Mouse (Mus musculus): Measurements from ENCODE around the gene A730061H03Rik. TPM values are rescaled to one million over a fixed set of nuclear protein-coding genes. Genes with fewer than 3 reads are reported as not detected.
A peak's percentile ranks its signal among the peaks of the same experiment; 100 is the strongest.

The A730061H03Rik gene
- polyA plus RNA-seq, 1 experiment from 2014 or later, result 2.3 TPM

DNA sequence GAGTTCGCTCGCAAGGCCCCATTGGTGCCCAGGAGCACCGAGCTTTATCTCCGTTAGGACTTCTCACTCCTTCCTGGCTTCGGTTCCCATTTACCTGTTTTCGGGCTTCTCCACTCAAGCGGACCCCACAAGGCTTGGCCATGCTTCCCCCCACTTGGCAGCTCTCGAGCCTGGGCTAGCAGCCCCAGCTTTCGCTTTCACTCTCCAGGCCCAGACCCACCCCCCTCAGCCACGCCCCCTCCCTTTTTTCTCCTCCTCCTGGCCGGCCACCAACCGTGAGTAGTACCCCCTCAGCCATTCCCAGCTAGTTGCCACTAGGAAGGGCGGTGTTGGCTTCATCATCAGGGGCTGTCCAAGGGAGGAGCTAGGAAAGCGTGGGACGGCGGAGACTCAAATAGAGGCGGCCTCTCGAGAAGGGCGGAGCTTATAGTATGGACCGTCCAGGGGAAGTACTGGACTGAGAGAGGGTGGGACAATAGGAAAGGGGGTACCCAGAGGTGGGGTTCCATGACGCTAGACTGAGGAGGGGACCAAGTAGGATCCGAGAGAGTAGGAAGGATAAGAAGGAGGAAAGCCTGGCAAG lies 30.6 kb upstream of the A730061H03Rik start, which contains the start of gene Psme2:
Psme2 (minus strand) TSS at position 366 of the 583 bp plus-strand sequence.
- H3K9me3 ChIP-seq (ENCODE audit: low read length), result no peaks in the 10 kb centered on the region
- ATAC-seq (peak; percentile 94), DNase-seq (ENCODE audit: low spot score) (peak; percentile 100)
- H3K4me1 ChIP-seq (ENCODE audit: insufficient read depth, low read depth, low read length), result peaks cover 10% of the 10 kb centered on the region
- under 1% methylated on average over 22 of the region's 22 CpGs for WGBS
- no peak for TF ChIP-seq CTCF (IDR thresholded peaks at IDR 0.05)
- TF ChIP-seq EP300 (IDR thresholded peaks at IDR 0.05), result no peak
- H3K36me3 ChIP-seq (ENCODE audit: insufficient read depth, low read length), result peaks cover 17% of the 10 kb centered on the region
- H3K27ac ChIP-seq (ENCODE audit: low read length), result peak within 1 kb of the TSS; percentile 96
- no peaks in the 10 kb centered on the region for H3K27me3 ChIP-seq (replicated peaks; ENCODE audit: insufficient read depth, low read length)
- H3K4me2 ChIP-seq (replicated peaks; ENCODE audit: low read depth, low read length), result peak within 1 kb of the TSS; percentile 94
- H3K9ac ChIP-seq (replicated peaks; ENCODE audit: low read depth), result peak within 1 kb of the TSS; percentile 88
- H3K4me3 ChIP-seq (ENCODE audit: low read depth, low read length), result peak within 1 kb of the TSS; percentile 91

DNA sequence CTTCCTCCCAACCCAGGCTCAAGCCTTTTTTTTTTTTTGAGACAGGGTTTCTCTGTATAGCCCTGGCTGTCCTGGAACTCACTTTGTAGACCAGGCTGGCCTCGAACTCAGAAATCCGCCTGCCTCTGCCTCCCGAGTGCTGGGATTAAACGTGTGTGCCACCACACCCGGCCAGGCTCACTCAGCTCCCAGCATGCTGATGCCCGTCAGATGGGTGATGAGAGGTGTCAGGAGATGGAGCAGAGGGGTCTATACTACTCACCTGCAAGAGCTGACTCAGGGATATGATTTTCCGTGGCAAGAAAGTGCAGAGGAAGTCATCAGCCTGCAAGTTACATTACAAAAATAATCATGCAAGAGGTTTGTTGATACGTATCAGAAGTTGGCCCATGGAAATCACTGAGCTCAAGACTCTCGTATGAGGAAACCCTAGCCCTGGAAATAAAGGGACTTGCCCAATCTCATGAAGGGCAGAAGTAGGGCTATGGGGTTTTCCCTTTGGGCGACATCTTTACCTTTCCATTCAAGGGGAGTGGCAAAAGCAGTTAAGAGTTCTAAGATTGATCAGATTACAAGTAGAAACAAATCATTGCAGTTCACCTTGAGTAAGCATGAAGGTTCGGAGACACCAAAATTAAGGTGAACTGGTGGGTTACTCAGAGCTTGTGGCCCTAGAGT lies 29.7 kb upstream of the A730061H03Rik start:
- Histone ChIP-seq H3K4me1 (ENCODE audit: insufficient read depth, low read depth, low read length) (peaks cover 10% of the 10 kb centered on the region), H3K36me3 (ENCODE audit: insufficient read depth, low read length) (peaks cover 9% of the 10 kb centered on the region; the same call in 1 of the 2 replicates), H3K4me2 (replicated peaks; ENCODE audit: low read depth, low read length) (peak overlapping the region; percentile 94), H3K27me3 (replicated peaks; ENCODE audit: insufficient read depth, low read length) (no peaks in the 10 kb centered on the region), H3K9me3 (ENCODE audit: low read length) (no peaks in the 10 kb centered on the region), H3K4me3 (ENCODE audit: low read depth, low read length) (peak overlapping the region; percentile 91), H3K9ac (replicated peaks; ENCODE audit: low read depth) (peak overlapping the region; percentile 63), H3K27ac (ENCODE audit: low read length) (peak overlapping the region; percentile 84)
- TF ChIP-seq CTCF (IDR thresholded peaks at IDR 0.05), result no peak
- DNase-seq (ENCODE audit: low spot score), result no peak
- WGBS, result 75% methylated on average over 11 of the region's 11 CpGs
- no peak for ATAC-seq

DNA sequence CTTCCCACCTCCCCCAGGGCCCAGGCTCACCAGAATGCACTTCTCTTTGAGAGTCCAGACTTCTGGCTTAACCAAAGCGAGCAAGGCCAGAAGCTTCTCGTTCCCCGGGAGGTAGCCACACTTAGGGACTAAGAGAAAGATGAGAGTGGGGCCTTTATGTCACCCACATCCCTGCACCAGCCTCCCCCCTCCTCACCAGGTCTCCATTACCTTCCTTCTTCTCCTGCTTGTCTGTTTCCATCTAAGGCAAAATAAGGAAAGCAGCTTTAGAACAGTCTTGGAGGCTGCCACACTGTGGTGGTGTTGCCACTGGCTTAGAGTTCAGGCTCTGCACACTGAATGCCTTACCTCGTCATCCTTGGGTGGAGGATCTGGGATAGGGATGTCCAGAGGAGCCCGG lies 29.1 kb upstream of the A730061H03Rik start:
- H3K27me3 ChIP-seq (replicated peaks; ENCODE audit: insufficient read depth, low read length), result no peaks in the 10 kb centered on the region
- ATAC-seq (no peak), DNase-seq (ENCODE audit: low spot score) (no peak)
- peaks cover 6% of the 10 kb centered on the region; the same call in 1 of the 2 replicates for H3K36me3 ChIP-seq (ENCODE audit: insufficient read depth, low read length)
- H3K9ac ChIP-seq (replicated peaks; ENCODE audit: low read depth), result no peak overlapping the region
- 94% methylated on average over 5 of the region's 5 CpGs for WGBS
- H3K9me3 ChIP-seq (ENCODE audit: low read length), result no peaks in the 10 kb centered on the region
- TF ChIP-seq CTCF (IDR thresholded peaks at IDR 0.05), result no peak
- no peak for TF ChIP-seq EP300 (IDR thresholded peaks at IDR 0.05)
- H3K27ac ChIP-seq (ENCODE audit: low read length), result no peak overlapping the region
- peaks cover 10% of the 10 kb centered on the region for H3K4me1 ChIP-seq (ENCODE audit: insufficient read depth, low read depth, low read length)
- no peak overlapping the region for H3K4me3 ChIP-seq (ENCODE audit: low read depth, low read length)
- H3K4me2 ChIP-seq (replicated peaks; ENCODE audit: low read depth, low read length), result no peak overlapping the region

DNA sequence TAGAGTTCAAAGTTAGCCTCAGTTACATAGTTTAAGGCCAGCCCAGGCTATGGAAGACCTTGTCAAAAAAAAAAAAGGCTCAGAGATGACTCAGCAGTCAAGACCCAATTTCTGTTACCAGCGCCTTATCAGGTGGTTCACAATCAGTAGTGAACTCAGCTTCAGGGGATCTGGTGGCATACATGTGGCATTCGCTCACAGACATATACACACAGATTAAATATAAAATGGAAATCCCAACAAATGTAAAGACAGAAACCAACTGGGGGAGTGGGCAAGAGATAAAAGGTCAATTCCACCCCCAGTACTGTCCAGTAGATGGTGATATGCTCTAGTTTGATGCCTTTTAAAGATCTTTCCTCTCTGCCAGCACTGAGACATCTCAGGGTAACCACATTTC lies 25.9 kb upstream of the A730061H03Rik start:
- no peak overlapping the region for H3K4me2 ChIP-seq (replicated peaks; ENCODE audit: low read depth, low read length)
- no peak overlapping the region for H3K4me3 ChIP-seq (ENCODE audit: low read depth, low read length)
- no peak overlapping the region for H3K9ac ChIP-seq (replicated peaks; ENCODE audit: low read depth)
- 91% methylated on average over 2 of the region's 2 CpGs for WGBS
- H3K36me3 ChIP-seq (ENCODE audit: insufficient read depth, low read length), result peaks cover 9% of the 10 kb centered on the region; the same call in 1 of the 2 replicates
- peaks cover 4% of the 10 kb centered on the region; the same call in 1 of the 2 replicates for H3K4me1 ChIP-seq (ENCODE audit: insufficient read depth, low read depth, low read length)
- no peak overlapping the region for H3K27ac ChIP-seq (ENCODE audit: low read length)
- TF ChIP-seq EP300 (IDR thresholded peaks at IDR 0.05), result no peak
- TF ChIP-seq CTCF (IDR thresholded peaks at IDR 0.05), result no peak
- no peak for ATAC-seq
- H3K9me3 ChIP-seq (ENCODE audit: low read length), result no peaks in the 10 kb centered on the region
- no peaks in the 10 kb centered on the region for H3K27me3 ChIP-seq (replicated peaks; ENCODE audit: insufficient read depth, low read length)
- DNase-seq (ENCODE audit: low spot score), result no peak

DNA sequence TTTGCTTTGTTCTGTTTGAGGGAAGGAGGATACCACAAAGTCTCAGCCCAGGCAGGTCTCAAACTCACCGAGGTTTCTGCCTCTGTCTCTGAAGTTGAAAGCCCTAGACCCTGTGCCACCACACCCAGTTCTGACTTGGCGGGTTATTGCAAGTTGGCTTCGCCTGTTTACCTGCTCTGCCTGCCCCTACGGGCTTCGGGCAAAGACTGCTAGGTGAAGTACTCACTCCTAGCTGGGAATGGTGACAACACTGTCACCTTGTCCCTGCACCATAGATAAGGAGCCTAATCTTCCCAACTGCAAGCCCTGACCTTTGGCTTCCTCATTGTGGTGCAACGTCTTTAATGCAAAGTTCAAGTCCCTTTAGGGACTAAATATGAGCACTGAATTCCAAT lies 25.4 kb upstream of the A730061H03Rik start:
- TF ChIP-seq EP300 (IDR thresholded peaks at IDR 0.05) (no peak), CTCF (IDR thresholded peaks at IDR 0.05) (no peak)
- H3K4me3 ChIP-seq (ENCODE audit: low read depth, low read length), result peak overlapping the region; percentile 57
- peak overlapping the region; percentile 81 for H3K4me2 ChIP-seq (replicated peaks; ENCODE audit: low read depth, low read length)
- no peak overlapping the region for H3K9ac ChIP-seq (replicated peaks; ENCODE audit: low read depth)
- DNase-seq (ENCODE audit: low spot score) (no peak), ATAC-seq (peak; percentile 18)
- H3K27me3 ChIP-seq (replicated peaks; ENCODE audit: insufficient read depth, low read length), result no peaks in the 10 kb centered on the region
- H3K36me3 ChIP-seq (ENCODE audit: insufficient read depth, low read length), result peaks cover 12% of the 10 kb centered on the region; the same call in 1 of the 2 replicates
- 48% methylated on average over 6 of the region's 6 CpGs for WGBS
- H3K4me1 ChIP-seq (ENCODE audit: insufficient read depth, low read depth, low read length), result peaks cover 4% of the 10 kb centered on the region; the same call in 1 of the 2 replicates
- peak overlapping the region; percentile 47; the same call in 1 of the 2 replicates for H3K27ac ChIP-seq (ENCODE audit: low read length)
- H3K9me3 ChIP-seq (ENCODE audit: low read length), result no peaks in the 10 kb centered on the region

DNA sequence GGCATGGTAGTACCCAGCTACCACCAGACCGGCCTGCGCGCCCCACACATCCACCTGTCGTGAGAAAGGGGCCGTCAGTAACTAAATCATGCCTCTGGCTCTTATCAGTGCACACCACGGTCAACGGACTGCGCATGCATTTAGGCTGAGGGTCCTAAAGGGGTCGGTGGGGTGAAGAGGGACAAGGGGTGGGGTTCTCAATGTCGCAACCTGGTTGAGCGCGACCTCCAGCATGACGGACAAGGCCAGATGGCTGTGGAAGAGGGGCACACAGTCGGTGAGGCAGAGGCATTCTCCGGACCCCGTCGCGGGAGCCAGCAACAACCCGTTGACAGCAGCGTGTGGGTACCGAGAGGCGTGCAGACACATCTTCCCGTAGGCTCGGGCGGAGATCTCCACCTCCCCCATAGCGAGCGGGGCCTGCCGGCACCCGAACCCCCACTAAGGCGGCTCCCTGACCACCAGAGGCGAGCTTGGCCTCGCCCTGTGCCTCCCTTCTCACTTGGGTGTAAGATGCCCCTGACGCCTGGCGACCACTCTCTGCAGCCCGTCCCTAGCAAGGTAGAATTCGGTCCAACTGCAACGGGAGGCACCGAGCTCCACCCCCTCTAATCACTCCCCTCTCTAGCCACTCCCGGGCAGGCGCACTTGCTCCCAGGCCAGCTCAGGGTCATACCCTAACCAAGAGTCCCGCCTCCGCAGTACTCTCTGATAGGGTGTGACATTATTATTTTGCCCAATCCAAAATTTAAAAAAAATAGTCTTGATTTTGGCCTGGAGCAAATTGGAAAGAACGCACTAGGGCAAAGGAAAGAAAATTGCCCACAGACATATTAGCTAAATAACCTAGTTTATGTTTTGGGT lies 24.7 kb upstream of the A730061H03Rik start, which contains the start of gene Emc9:
Emc9 (minus strand) TSS at position 601 of the 864 bp plus-strand sequence.
- Histone ChIP-seq H3K9me3 (ENCODE audit: low read length) (no peaks in the 10 kb centered on the region), H3K27ac (ENCODE audit: low read length) (peak within 1 kb of the TSS; percentile 47; the same call in 1 of the 2 replicates), H3K4me3 (ENCODE audit: low read depth, low read length) (peak within 1 kb of the TSS; percentile 57), H3K4me2 (replicated peaks; ENCODE audit: low read depth, low read length) (peak within 1 kb of the TSS; percentile 81), H3K9ac (replicated peaks; ENCODE audit: low read depth) (peak within 1 kb of the TSS; percentile 43; the same call in 1 of the 2 replicates), H3K36me3 (ENCODE audit: insufficient read depth, low read length) (peaks cover 18% of the 10 kb centered on the region; the same call in 1 of the 2 replicates), H3K4me1 (ENCODE audit: insufficient read depth, low read depth, low read length) (no peaks in the 10 kb centered on the region; the same call in 1 of the 2 replicates), H3K27me3 (replicated peaks; ENCODE audit: insufficient read depth, low read length) (no peaks in the 10 kb centered on the region)
- DNase-seq (ENCODE audit: low spot score) (peak; percentile 91), ATAC-seq (peak; percentile 95)
- 5% methylated on average over 42 of the region's 43 CpGs for WGBS
- TF ChIP-seq EP300 (IDR thresholded peaks at IDR 0.05) (no peak), CTCF (IDR thresholded peaks at IDR 0.05) (peak; percentile 7; the same call in 1 of the 2 replicates)

All from lung, postnatal 0 days (tissue).